Mouse (Mus musculus): ENCODE results near the gene Surf6.

DNA sequence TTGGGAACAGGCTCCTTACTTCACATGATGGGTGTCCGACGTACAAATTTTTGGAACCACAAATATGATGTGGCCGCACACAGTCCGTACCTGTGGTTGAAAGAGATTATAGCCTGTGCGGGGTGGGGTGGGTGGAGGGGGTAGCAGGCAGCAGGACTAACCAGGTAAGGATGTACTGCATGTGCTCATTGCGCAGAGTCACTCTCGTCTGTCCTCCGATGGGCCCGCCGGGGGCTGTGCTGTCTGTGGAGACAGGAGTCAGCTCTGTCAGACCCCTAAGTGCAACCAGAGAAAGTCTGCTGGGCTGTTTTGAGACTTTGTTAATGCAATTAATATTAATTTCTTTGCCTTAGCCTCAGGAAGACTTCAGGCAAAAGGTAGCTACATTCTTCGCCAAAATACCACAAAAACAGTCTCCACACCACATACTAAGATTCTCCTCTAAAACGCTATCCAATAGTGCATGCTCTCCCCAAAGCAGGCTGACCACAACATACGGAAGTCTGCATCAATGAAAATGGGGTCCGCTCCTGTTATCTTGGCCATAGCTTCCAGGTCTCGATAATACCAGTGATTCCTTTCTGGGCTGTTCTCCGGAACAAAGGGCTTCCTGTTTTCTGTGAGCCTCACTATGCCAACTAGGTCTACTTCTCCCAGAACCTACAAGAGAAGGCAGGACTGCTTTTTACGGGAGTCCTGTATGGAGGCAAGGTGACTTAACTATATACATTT, 10.9 kb upstream of the Surf6 start:
- TF ChIP-seq CTCF (conservative IDR thresholded peaks at IDR 0.05; ENCODE audit: insufficient read depth, insufficient read length, low read depth, low read length) (no peak), POLR2A (IDR thresholded peaks at IDR 0.05; ENCODE audit: low read depth, low read length) (no peak)

All from kidney, adult 2 months (tissue).